Mouse (Mus musculus) liver, embryonic 14 days (tissue): ENCODE data around the gene Gbf1. TPM values are rescaled to one million over a fixed set of nuclear protein-coding genes. Genes with fewer than 3 reads are reported as not detected.

Experiments
- polyA plus RNA-seq: library from polyadenylated mRNA; depleted of rRNA; stranded (reverse); fragments of >200 nt; gene quantifications from 2 replicates; pipeline ENCODE4 v1.2.3, GENCODE M21; 2012; rRNA removed

Gene Gbf1
- 13.8 and 15.3 TPM in 2 replicates for polyA plus RNA-seq

GRCm38 (mm10) chr19:46152127-46152803 lies at the start of gene Gbf1:
TSS of gene Gbf1 (plus strand) at chr19:46152509.

DNA sequence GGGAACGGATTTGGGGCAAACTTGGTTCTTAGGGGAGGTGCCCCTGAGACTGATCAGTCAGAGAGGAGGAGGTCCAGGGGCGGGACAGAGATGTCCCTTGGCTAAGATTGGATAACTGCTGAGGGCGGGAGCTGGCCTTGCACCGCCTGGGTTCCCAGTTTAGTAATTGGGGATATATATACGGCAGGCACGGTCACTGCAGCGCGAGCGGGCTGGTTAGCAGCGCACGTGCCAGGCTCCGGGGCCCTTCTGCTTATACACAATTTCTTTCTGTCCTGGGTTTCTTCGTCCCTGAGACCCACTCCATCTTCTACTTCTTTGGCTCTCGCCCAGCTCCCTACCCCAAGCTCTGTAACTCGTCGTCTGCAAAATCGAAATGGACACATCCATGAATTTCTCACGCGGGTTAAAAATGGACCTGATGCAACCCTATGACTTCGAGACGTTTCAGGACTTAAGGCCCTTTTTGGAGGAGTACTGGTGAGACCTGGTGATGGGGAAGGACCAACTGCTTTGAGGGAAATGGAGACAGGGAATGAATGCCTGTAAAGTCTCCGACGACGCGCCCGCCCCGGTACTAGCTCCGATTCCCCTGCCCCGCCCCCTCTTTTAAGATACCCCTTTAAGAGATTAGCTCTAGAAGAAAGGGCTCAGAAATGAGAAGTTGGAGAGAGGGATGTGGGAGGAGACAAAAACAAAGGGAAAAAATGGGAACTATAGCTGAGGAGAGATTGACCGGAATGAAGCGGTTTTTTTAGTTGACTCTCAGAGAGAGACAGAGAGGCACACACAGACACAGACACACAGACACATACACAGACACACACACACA lies 20.4 kb upstream of the Gbf1 start, which contains the start of gene Elovl3:
Gene Elovl3 (plus strand): TSS at position 204 of the 832 bp plus-strand sequence.

DNA sequence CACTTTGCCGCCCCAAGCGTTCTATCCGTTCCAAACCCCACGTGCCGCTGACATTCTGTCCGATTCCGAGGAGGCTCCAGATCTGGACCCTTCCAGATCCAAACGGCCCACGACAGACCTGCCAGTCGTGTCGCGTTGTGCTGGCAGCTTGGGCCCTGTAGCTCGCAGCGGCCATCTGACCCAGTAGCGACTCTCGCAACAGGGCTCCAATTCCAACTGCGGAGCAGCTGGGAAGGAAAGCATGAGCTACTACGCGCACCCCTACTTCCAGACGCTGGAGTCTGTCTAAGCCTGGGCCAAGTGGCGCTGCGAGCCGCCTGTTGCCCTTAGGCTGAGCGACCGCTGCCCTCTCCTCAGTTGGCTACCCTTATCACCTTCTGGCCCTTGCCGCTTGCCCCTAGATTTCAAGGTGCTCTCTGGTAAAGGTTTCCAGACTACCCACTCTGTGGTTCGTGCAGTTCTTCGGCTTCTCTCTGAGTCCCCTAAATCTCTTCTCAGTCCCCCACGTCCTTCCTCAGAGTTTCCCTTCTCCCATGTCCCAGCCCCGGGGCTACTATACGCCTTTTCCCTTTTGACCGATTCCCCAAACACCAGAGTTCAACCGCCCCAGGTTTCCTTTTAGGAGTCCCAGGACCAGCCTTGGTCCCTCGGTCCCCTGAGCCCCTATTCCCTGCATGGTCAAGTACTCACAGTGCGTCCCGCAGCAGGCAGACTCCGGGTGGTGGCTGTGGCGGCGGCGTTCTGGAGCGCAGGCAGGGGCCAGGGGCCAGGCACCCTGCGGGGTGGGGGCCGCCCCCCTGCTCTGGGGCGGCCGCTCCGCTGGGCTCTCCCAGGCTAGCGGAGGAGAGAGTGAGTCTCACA lies 4.6 kb upstream of the Gbf1 start, which contains the start of gene Pitx3:
Gene Pitx3 (minus strand): TSS at position 816 of the 861 bp plus-strand sequence.

DNA sequence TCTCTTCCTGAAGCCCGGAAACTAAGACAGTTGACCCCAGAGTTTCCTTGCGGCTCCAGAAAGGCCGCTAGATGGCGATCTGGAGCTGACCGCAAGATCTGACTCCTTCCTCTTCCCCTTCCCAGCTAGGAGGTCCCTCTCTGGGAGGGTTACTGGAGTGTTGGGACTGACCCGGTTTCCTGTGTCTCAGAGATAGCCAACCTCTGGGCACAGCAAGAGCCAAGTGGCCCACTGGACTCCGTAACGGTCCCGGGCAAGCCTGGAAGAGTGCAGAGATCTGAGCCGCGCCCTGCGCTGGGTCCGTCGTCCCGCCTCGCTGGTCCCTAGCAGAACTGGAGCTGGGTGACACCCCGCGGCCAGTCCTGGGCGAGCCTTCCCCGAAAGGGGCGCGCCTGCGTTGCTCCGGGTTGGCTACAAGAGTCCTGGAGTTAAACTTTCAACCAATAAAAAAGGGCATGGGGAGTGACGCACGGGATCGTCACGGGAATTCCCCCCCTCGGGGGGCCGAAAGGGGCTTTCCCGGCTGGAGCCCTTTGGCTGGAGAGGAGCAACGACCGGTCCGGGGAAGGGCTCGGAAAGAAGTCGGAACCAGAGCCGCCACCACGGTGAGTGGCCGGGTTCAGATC lies 152.0 kb downstream of the Gbf1 start, which contains the start of gene Nfkb2:
Gene Nfkb2 (plus strand): TSS at position 105 of the 626 bp plus-strand sequence.

DNA sequence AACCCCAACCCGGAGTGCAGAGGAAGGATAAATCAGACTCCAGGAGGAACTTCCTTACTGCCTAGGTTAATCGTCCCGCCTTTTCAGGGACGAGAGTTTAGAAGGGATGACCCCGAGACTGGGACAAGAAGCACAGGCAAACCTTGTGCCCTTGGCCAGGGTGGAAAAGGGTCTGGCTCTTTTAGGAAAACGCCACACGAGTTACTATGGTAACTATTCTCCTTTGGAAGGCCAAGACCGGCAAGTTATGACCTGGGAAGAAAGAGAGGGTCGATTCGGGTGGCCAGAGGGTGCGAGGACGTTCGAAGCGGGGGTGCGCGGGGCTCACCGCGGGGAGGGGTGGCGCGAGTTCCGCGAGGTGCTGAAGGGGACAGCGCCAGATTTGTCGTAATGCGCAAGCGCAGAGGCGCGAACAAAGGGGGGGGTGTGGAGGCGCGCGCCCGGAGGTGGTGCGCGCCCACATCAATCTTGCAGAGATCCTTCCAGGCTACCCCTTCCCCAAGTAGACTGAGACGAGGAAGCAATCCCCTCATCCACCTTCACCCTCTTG lies 174.5 kb downstream of the Gbf1 start, which contains the start of gene Psd:
Gene Psd (minus strand): TSS at position 401 of the 550 bp plus-strand sequence.

DNA sequence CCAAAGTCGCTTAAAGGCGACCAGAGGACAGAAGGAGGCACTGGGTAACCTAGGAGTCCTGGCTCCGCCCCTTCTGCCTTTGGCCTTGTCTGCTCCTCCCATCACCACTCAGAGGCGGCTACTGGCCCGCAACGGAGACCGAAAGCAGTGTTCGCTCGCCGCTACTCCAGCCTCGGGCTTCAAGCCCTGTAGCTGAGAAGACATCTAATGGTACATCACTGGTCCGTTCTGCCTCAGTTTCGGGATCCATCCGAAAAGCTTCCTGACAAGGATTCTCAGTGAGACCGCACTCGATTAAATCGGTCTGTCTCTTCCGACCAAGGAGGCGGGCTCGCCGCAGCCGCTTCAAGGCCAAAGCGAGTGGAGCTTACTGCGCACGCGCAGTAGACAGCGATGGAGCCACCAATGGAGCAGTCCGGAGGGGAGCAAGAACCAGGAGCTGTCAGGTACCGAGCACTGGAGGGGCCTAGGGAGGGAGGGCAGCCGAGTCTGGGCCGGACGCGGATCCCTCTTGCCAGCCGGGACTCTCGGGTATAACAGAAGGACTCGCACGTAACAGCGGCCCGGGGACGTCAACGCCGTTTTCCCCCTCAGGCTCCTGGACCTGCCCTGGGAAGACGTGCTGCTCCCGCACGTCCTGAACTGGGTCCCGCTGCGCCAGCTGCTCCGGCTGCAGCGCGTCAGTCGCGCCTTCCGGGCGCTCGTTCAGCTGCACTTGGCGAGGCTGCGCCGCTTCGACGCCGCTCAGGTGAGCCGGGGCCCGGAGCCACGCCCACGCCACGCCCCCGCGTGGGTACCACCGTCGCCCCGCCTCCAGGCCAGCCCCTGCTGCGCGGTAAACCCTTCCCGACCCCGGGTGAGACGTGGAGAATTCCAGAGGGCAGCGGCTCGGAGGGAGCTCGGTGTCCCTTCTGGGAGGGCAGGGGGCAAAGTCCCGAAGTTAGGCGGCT lies 176.0 kb downstream of the Gbf1 start, which contains the start of gene Fbxl15:
Gene Fbxl15 (plus strand): TSS at position 104 of the 950 bp plus-strand sequence.

Other genes starting within 250 kb of the Gbf1 start
- 2.2 and 2.3 TPM in 2 replicates for gene Armh3, start 154.0 kb upstream of the Gbf1 start, polyA plus RNA-seq
- gene Hps6, start 149.0 kb upstream of the Gbf1 start, polyA plus RNA-seq = 0.96 and 1.2 TPM in 2 replicates
- 13.5 and 16.8 TPM in 2 replicates for gene Pprc1, start 107.6 kb upstream of the Gbf1 start, polyA plus RNA-seq
- gene Ldb1, start 107.3 kb upstream of the Gbf1 start, polyA plus RNA-seq = 116 and 124 TPM in 2 replicates
- 72.9 and 75.8 TPM in 2 replicates for gene Nolc1, start 76.6 kb upstream of the Gbf1 start, polyA plus RNA-seq
- not detected in 2 replicates for gene Elovl3, start 20.6 kb upstream of the Gbf1 start, polyA plus RNA-seq
- 0.01 and 0.14 TPM in 2 replicates for gene Pitx3, start 4.2 kb upstream of the Gbf1 start, polyA plus RNA-seq
- gene Nfkb2, start 151.8 kb downstream of the Gbf1 start, polyA plus RNA-seq = 4.4 TPM in 2 replicates
- gene Psd, start 174.6 kb downstream of the Gbf1 start, polyA plus RNA-seq = 5.4 TPM in 2 replicates
- gene Fbxl15, start 175.7 kb downstream of the Gbf1 start, polyA plus RNA-seq = 5.7 and 6.2 TPM in 2 replicates
- gene Cuedc2, start 186.2 kb downstream of the Gbf1 start, polyA plus RNA-seq = 46.0 and 54.8 TPM in 2 replicates
- gene Mfsd13a, start 188.6 kb downstream of the Gbf1 start, polyA plus RNA-seq = 7.3 and 10.8 TPM in 2 replicates
- 0.21 and 0.23 TPM in 2 replicates for gene 2310034G01Rik, start 197.8 kb downstream of the Gbf1 start, polyA plus RNA-seq
- gene Actr1a, start 243.2 kb downstream of the Gbf1 start, polyA plus RNA-seq = 25.2 and 30.4 TPM in 2 replicates
- 3.0 and 3.3 TPM in 2 replicates for gene Sufu, start 244.4 kb downstream of the Gbf1 start, polyA plus RNA-seq